Mouse (Mus musculus): Measurements from ENCODE around the gene 6820408C15Rik. TPM values are rescaled to one million over a fixed set of nuclear protein-coding genes. Genes with fewer than 3 reads are reported as not detected.

6820408C15Rik gene
- not detected for polyA plus RNA-seq (2017; shearing (Covaris generic))

DNA sequence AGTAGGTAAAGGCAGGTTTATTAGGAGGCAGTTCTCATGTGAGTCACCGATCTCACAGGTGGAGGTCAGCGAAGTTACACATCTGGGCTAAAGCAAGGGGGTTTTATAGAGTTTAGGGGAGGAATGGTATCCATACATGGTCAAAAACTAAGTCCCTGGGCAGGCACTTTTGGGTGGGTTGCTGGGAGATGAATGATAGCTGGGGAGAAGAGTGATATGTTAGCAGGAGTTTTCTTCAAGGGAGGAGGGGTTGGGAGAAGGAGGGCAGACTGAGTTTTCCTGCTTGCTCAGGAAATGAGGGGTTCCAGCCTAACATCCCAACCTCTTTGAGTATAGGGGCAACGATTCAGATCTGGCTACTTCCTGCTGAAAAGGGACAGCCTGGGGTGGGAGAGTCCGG lies at the start of gene 6820408C15Rik:
Gene 6820408C15Rik, plus strand, starts transcription at position 301 of the 400 bp plus-strand sequence.

DNA sequence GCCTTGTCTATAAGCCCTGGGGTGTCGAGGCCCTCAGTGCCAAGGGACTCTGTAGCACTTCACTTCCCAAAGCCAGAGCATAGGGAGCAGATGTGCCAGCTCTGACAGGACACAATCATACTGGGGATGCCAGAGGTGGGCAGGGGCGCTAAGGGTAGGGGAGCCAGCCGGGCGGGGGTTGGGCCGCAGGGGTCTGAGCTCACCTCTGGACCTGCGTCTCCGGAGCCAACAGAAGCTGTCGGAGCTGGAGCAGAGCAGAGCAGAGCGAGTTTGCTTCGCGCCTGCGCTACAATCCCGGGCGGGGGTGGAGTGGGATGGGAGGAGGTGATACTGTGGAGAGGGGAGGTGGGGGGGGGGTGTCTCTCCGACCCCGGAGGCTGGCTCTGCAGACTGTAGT lies 39.0 kb upstream of the 6820408C15Rik start, which contains the start of gene Nrsn2:
Gene Nrsn2, minus strand, starts transcription at position 294 of the 397 bp plus-strand sequence.

DNA sequence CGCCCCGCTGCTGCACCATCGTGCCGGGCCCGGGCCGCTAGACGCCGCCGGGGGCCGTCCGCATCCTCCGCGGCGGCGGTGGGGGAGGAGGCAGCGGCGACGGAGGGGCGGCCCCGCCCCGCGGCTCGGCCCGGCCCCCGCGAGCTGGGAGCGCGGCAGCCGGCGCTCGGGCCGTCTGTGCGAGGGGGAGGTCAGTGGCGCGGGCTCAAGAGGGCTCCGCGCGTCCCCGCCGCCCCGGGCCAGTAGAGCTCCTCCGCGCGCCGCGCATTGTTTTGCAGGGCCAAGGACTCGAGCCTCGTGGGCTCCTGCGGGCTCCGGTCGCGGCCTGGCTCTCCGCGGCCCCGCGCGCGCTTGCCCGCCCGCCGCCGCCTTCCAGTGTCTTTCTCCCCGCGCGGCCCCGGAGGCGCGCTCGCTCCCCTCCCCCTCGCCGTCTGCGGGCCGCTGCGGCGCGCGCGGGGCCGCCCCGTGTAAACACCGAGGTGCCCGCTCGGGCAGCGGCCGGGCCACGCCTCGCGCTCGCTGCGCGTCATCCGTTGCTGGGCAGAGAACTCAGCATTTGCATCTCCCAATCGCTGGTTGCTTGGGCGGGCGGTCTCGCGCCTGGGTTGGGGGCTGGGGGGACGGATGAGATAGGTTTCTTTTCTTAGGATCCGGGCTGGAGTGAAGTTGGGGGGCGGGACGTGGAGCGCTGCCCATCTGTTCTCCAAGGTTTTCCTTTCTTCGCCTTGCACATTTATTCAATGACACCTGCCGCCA lies 17.5 kb upstream of the 6820408C15Rik start, which contains the start of gene Sox12:
Gene Sox12, minus strand, starts transcription at position 384 of the 756 bp plus-strand sequence.

DNA sequence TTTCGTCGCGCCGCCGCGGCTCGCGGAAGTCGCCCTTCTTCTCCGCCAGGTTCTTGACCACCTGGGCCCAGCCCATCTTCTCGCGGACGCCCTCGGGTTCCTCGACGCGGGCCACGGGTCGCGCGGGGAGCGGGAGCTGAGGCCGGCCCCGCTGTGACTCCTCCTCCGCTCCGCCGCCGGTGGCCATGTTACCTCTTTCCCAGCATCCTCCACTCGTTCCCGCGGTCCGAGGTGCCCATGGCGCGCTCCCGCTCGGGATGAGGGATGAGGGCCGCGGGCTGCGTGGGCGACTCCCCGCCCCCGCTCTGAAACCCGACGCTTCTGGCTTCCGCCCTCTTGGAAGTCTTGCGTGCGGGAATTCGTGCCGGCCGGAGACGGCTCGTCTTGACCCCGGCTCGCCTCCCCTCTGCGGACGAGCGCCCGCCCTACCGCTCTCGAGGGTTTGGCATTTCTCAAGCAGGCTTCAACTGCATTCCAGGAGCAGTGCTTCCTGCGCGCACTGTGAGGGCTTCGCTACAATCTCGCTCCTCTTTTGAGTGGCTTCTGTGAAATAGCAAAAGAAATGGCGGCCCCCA lies 709 bp upstream of the 6820408C15Rik start, which contains the start of gene Zcchc3:
Gene Zcchc3, minus strand, starts transcription at position 437 of the 575 bp plus-strand sequence.

DNA sequence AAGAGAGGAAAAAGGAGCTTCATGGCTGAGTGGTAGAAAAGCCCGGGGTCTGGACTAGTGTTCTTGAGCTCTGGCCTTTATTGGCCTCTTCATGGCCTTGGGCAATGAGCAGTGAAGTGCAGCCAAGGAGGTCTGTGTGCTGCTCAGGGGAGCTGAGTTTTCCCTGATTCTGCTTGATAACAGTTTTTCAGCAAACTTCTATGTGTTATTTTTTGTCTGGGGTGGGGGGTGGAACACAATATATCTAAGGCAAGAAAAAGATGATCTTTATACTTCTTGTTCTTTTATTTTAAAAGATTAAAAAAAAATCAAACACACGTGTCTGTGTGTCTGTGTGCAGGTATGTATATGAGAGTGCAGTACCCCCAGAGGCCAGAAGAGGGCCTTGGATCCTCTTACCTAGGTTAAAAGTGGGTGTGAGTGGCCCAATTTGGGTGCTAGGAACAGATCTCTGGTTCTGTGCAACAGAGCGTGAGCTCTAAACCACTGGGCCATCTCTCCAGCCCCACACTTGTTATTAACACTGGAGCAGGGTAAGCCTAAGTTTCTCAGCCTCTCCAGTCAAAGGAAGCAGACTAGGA lies 49.3 kb downstream of the 6820408C15Rik start, which contains the start of gene Defb23:
Gene Defb23, minus strand, starts transcription at position 51 of the 581 bp plus-strand sequence.

DNA sequence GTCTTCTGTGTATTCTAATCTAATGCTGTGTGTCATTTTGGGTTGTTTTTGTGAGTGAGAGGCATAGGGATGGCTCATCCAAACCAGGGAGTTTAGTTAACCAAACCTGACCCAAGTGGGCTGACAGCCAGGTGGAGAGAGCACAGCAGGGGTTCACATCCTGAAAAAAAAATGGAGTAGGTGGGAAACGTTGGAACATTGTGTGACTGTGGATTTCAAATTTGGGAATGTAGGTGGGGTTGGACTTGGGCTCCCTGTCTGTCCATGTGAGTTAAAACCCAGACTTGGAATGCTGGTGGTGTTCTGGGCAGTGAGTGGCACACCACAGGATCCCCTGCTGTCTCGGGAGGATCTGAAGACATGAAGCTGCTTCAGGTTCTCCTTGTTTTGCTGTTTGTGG lies 61.4 kb downstream of the 6820408C15Rik start, which contains the start of gene Defb20:
Gene Defb20, plus strand, starts transcription at position 301 of the 400 bp plus-strand sequence.

DNA sequence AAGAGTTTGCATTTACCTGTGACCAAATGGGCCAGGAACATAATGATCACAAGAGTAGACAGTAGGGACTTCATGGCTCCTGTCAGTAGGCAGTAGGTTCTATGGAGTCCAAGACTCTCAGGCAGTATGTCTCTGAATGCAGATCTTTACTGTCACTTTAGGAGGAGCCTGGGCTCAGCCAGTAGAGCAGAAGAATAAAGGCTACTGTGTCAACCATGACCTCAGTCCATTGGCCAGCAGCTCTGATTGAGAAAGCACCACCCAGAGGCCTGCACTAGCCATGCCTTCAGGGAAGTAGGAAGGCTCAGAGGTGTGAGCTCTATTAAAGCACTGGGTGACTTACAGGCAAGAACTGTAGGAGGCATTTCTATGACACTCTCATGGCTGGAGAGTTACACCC lies 74.7 kb downstream of the 6820408C15Rik start, which contains the start of gene Defb22:
Gene Defb22, minus strand, starts transcription at position 101 of the 400 bp plus-strand sequence.

Other genes with a start within 250 kb of the 6820408C15Rik start
- gene Csnk2a1, start 188.7 kb upstream of the 6820408C15Rik start, polyA plus RNA-seq (2017; shearing (Covaris generic)), result 44.3 TPM
- gene Tbc1d20, start 121.8 kb upstream of the 6820408C15Rik start, polyA plus RNA-seq (2017; shearing (Covaris generic)), result 68.7 TPM
- 288 TPM for gene Rbck1, start 82.9 kb upstream of the 6820408C15Rik start, polyA plus RNA-seq (2017; shearing (Covaris generic))
- gene Trib3, start 71.6 kb upstream of the 6820408C15Rik start, polyA plus RNA-seq (2017; shearing (Covaris generic)), result 12.2 TPM
- gene Nrsn2, start 38.9 kb upstream of the 6820408C15Rik start, polyA plus RNA-seq (2017; shearing (Covaris generic)), result not detected
- gene Sox12, start 17.5 kb upstream of the 6820408C15Rik start, polyA plus RNA-seq (2017; shearing (Covaris generic)), result 0.27 TPM
- 0.41 TPM for gene Zcchc3, start 560 bp upstream of the 6820408C15Rik start, polyA plus RNA-seq (2017; shearing (Covaris generic))
- not detected for gene Defb23, start 49.0 kb downstream of the 6820408C15Rik start, polyA plus RNA-seq (2017; shearing (Covaris generic))
- gene Defb20, start 61.5 kb downstream of the 6820408C15Rik start, polyA plus RNA-seq (2017; shearing (Covaris generic)), result not detected
- not detected for gene Defb22, start 74.6 kb downstream of the 6820408C15Rik start, polyA plus RNA-seq (2017; shearing (Covaris generic))
- not detected for gene Defb26, start 96.1 kb downstream of the 6820408C15Rik start, polyA plus RNA-seq (2017; shearing (Covaris generic))
- not detected for gene Defb28, start 102.7 kb downstream of the 6820408C15Rik start, polyA plus RNA-seq (2017; shearing (Covaris generic))
- gene Defb29, start 124.5 kb downstream of the 6820408C15Rik start, polyA plus RNA-seq (2017; shearing (Covaris generic)), result not detected
- not detected for gene Gm17416, start 153.8 kb downstream of the 6820408C15Rik start, polyA plus RNA-seq (2017; shearing (Covaris generic))
- gene Defb21, start 157.2 kb downstream of the 6820408C15Rik start, polyA plus RNA-seq (2017; shearing (Covaris generic)), result not detected
- not detected for gene Defb19, start 164.7 kb downstream of the 6820408C15Rik start, polyA plus RNA-seq (2017; shearing (Covaris generic))
- gene Defb45, start 183.8 kb downstream of the 6820408C15Rik start, polyA plus RNA-seq (2017; shearing (Covaris generic)), result not detected
- gene Defb36, start 188.7 kb downstream of the 6820408C15Rik start, polyA plus RNA-seq (2017; shearing (Covaris generic)), result not detected
- gene Defb25, start 207.5 kb downstream of the 6820408C15Rik start, polyA plus RNA-seq (2017; shearing (Covaris generic)), result not detected
- gene Rem1, start 211.4 kb downstream of the 6820408C15Rik start, polyA plus RNA-seq (2017; shearing (Covaris generic)), result not detected